In genomic region chr1:156752020-156752724, GRCm38 (mm10) we compare ENCODE assay signal across 8 mouse cellular contexts. TPM values are rescaled to one million over a fixed set of nuclear protein-coding genes. Genes with fewer than 3 reads are reported as not detected.
DNase-seq lines count a peak whose midpoint lies in the region; ATAC-seq lines count a peak whose summit lies in the region.

No protein-coding gene starts in this region.

- peak; percentile 57 for DNase-seq in Muller cell, postnatal 12 days (ENCODE audit: inconsistent ontology term)
- DNase-seq in cerebellum, adult 8-10 months, result peak; percentile 34
- DNase-seq in forelimb bud, embryonic 11.5 days (ENCODE audit: low read depth, low spot score), result peak; percentile 93
- peak; percentile 83 to 84 for DNase-seq in layer of hippocampus, postnatal 10 days (ENCODE audit: low spot score in 2 of 2)
- DNase-seq in lung, postnatal 25 days (ENCODE audit: low spot score), result peak; percentile 72
- DNase-seq in retina, adult 2 months (ENCODE audit: low read depth, low spot score), result peak; percentile 8
- DNase-seq in thymus, postnatal 36 days, result peak; percentile 79

- H3K9me3 ChIP-seq in hindbrain, embryonic 12.5 days (replicated peaks), result no peaks in the 10 kb centered on the region

- 0 out of 2 replicates have a peak overlapping the region, but pooled peaks have one; percentile 6 for H3K4me3 ChIP-seq in hindbrain, embryonic 12.5 days

- peaks cover 45% of the 10 kb centered on the region for H3K4me1 ChIP-seq in hindbrain, embryonic 12.5 days

- peak overlapping the region; percentile 81 for H3K27ac ChIP-seq in hindbrain, embryonic 12.5 days

- no peaks in the 10 kb centered on the region for H3K27me3 ChIP-seq in hindbrain, embryonic 12.5 days

- peak overlapping the region; percentile 38 for H3K4me2 ChIP-seq in hindbrain, embryonic 12.5 days (replicated peaks)

- no peaks in the 10 kb centered on the region for H3K36me3 ChIP-seq in hindbrain, embryonic 12.5 days

- peak; percentile 79 for ATAC-seq in hindbrain, embryonic 12.5 days (ENCODE audit: low FRiP score)

- H3K9ac ChIP-seq in hindbrain, embryonic 12.5 days, result no peak overlapping the region

- WGBS in hindbrain, embryonic 12.5 days, result 2% methylated on average over 21 of the region's 21 CpGs

RNA-seq across cellular contexts. Expression of gene Fam20b, which starts 33.3 kb away (rescaled TPM):
- polyA plus RNA-seq in hindbrain, embryonic 12.5 days (2016; fragmentation: Nextera tagmentation; extraction: Ambion mirVana), result 29.7 and 32.1 TPM in 2 replicates
- 10 to 100 TPM; 65.2 to 67.2 TPM for total RNA-seq in layer of hippocampus, postnatal 10 days (2021)

Comparison
In these comparisons a context has a peak if more than half of its experiments do, and no peak if none do; other contexts are left out.
1. Peak in every context shown above with its lines: DNase-seq, ATAC-seq, H3K4me3 ChIP-seq and H3K27ac ChIP-seq.
2. DNase-seq: peak in every context shown above with its lines; median percentile 93 in forelimb bud, embryonic 11.5 days; 84 in layer of hippocampus, postnatal 10 days; 79 in thymus, postnatal 36 days; 72 in lung, postnatal 25 days; 57 in Muller cell, postnatal 12 days; 34 in cerebellum, adult 8-10 months; 8 in retina, adult 2 months.